Mouse (Mus musculus): ENCODE measurements around the gene 4933405L10Rik.

- no peak for TF ChIP-seq KAT2A (IDR thresholded peaks at IDR 0.05; ENCODE audit: insufficient replicate concordance, low read length)
- no peak; the same call in 1 of the 2 replicates for TF ChIP-seq ZC3H11A (IDR thresholded peaks at IDR 0.05; ENCODE audit: low read depth, low read length)
Observed at GRCm38 (mm10) chr8:105685796-105686308, 21.6 kb upstream of the 4933405L10Rik start, which contains the start of gene Carmil2.

Measured in CH12.LX (cell line).